Mouse (Mus musculus) ES-E14 (cell line): ENCODE results near the gene Ccl12. TPM values are rescaled to one million over a fixed set of nuclear protein-coding genes. Genes with fewer than 3 reads are reported as not detected.

ENCODE experiments used
- DNase-seq: peaks from one replicate; pipeline ENCODE4 v3.0.0-alpha.2; 2013; ENCODE audit warnings: low read depth, low spot score
- H3K27ac ChIP-seq: 2 replicates; pipeline ENCODE4 v1.5.1; 2012; ENCODE audit warnings: low read depth, mild to moderate bottlenecking, low read length, moderate library complexity, mixed read lengths; ENCODE audit not compliant: poor library complexity, insufficient read depth, severe bottlenecking
- H3K36me3 ChIP-seq: 2 replicates; pipeline ENCODE4 v1.6.1; 2012; ENCODE audit warnings: mild to moderate bottlenecking, low read length, moderate library complexity, mixed read lengths; ENCODE audit not compliant: control insufficient read depth, poor library complexity, insufficient read depth, severe bottlenecking
- H3K4me1 ChIP-seq, 2 experiments: fragments of 150-350 bp in 1 of 2; sonication (generic) in 1 of 2; 2 replicates each; pipeline ENCODE4 v1.6.1; 2012; ENCODE audit warnings: low read length in 2 of 2, mild to moderate bottlenecking in 1 of 2, mixed read lengths in 1 of 2; ENCODE audit not compliant: control insufficient read depth in 2 of 2, insufficient read depth in 2 of 2, poor library complexity in 1 of 2
- H3K4me3 ChIP-seq, 2 experiments: fragments of 150-350 bp in 1 of 2; sonication (generic) in 1 of 2; 2 replicates each; pipeline ENCODE4 v1.5.1; 2012; ENCODE audit warnings: low read length in 2 of 2, low read depth in 1 of 2, mild to moderate bottlenecking in 1 of 2, mixed read lengths in 1 of 2; ENCODE audit not compliant: insufficient read depth in 1 of 2, poor library complexity in 1 of 2, severe bottlenecking in 1 of 2
- H3K9ac ChIP-seq: 2 replicates; pipeline ENCODE4 v1.6.1; 2012; ENCODE audit warnings: low read depth, mild to moderate bottlenecking, low read length, mixed read lengths; ENCODE audit not compliant: poor library complexity, insufficient read depth, severe bottlenecking
- H3K9me3 ChIP-seq: fragments of 150-350 bp; sonication (generic); 2 replicates; pipeline ENCODE4 v1.6.1; 2012; ENCODE audit warnings: low read depth, mild to moderate bottlenecking, low read length; ENCODE audit not compliant: control insufficient read depth, insufficient read depth
- CHD2 ChIP-seq: IDR thresholded peaks from 2 replicates; pipeline ENCODE4 v1.6.1; 2014; ENCODE audit warnings: mild to moderate bottlenecking, low read depth, low read length, inconsistent platforms
- HCFC1 ChIP-seq: IDR thresholded peaks from 2 replicates; pipeline ENCODE4 v1.6.1; 2012; ENCODE audit warnings: low read length, inconsistent platforms, borderline replicate concordance; ENCODE audit not compliant: insufficient read depth
- MAFK ChIP-seq: IDR thresholded peaks from 2 replicates; pipeline ENCODE4 v1.6.1; 2014; ENCODE audit warnings: mild to moderate bottlenecking, low read depth, low read length, inconsistent platforms; ENCODE audit not compliant: insufficient read depth
- ZC3H11A ChIP-seq: IDR thresholded peaks from 2 replicates; pipeline ENCODE4 v1.6.1; 2012; ENCODE audit warnings: low read depth, mild to moderate bottlenecking, inconsistent platforms, low read length, borderline replicate concordance
- ZNF384 ChIP-seq: IDR thresholded peaks from 2 replicates; pipeline ENCODE4 v1.6.1; 2012; ENCODE audit warnings: low read depth, low read length, inconsistent platforms
- in situ Hi-C, 2 experiments: fragments of 600-800 bp; cut with MboI; formaldehyde crosslinking; loops; one replicate each; pipeline ENCODE4 v1.15.1; 2025; ENCODE audit warnings: low sequenced_read_pairs in 2 of 2, inconsistent platforms in 1 of 2; ENCODE audit not compliant: unreplicated experiment in 2 of 2
- total RNA-seq: library from RNA; depleted of rRNA; stranded (reverse); fragments of 300-350 nt; gene quantifications from 2 replicates; pipeline ENCODE4 v1.2.3, GENCODE M21; 2012; rRNA removed

The Ccl12 gene
- total RNA-seq: not detected in 2 replicates

DNA sequence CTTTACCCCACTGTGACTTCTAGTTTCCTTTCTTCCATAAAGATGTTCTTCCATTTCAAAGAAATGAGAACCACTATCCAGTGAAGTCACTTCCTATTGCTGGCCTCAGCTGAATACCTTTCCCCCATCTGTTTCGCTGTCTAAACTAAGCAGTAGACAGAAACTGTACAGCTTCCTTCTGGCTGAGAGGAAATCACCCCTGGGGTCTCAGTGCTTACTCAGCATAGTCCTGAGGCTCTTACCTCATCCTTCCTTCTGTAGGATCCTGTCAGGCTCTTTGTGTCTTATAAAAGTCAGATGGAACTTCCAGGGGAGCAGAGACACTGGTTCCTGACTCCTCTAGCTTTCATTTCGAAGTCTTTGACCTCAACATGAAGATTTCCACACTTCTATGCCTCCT, at the start of gene Ccl12:
Gene Ccl12 (plus strand): TSS at position 317 of the 400 bp plus-strand sequence.
- Histone ChIP-seq H3K4me1 (no peaks in the 10 kb centered on the region), H3K9ac (no peak within 1 kb of the TSS), H3K4me3 (no peak within 1 kb of the TSS), H3K36me3 (no peaks in the 10 kb centered on the region), H3K27ac (no peak within 1 kb of the TSS), H3K9me3 (no peaks in the 10 kb centered on the region)
- TF ChIP-seq ZNF384 (no peak), CHD2 (no peak), MAFK (no peak), HCFC1 (no peak), ZC3H11A (no peak)
- in situ Hi-C loops: no loop called here
- DNase-seq: no peak

DNA sequence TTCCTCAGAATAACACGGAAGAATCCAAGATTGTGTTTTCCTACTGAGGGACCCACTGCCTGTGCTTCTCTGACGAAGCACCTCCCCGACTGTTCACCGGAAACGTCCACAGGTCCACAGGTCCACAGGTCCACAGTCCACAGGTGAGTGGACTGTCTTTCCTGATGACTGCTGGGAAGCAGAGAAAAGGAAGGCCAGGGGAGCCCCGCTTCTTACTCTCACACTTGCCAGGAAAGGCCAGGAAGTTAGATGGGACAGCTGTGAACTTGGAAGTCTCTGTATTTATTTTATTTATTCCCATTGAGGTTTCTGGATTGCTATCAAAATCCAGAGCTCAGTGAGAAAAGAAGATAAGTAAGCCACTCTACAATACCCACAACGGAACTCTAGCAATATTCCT, 47.8 kb upstream of the Ccl12 start:
- H3K9me3 ChIP-seq: no peaks in the 10 kb centered on the region
- DNase-seq: no peak
- TF ChIP-seq ZNF384: no peak
- no peak for TF ChIP-seq MAFK
- in situ Hi-C loops: no loop called here
- H3K9ac ChIP-seq: no peak overlapping the region
- no peak overlapping the region for H3K4me3 ChIP-seq
- H3K27ac ChIP-seq: no peak overlapping the region
- H3K4me1 ChIP-seq: no peaks in the 10 kb centered on the region
- no peaks in the 10 kb centered on the region for H3K36me3 ChIP-seq

GRCm38 (mm10) chr11:82057646-82058045, 44.0 kb upstream of the Ccl12 start, which contains the start of gene Ccl11:
Gene Ccl11, plus strand, starts transcription at chr11:82057823.
- in situ Hi-C loops: no loop called here
- Histone ChIP-seq H3K4me3 (no peak within 1 kb of the TSS), H3K27ac (no peak within 1 kb of the TSS), H3K4me1 (no peaks in the 10 kb centered on the region), H3K9ac (no peak within 1 kb of the TSS), H3K9me3 (no peaks in the 10 kb centered on the region), H3K36me3 (no peaks in the 10 kb centered on the region)
- DNase-seq: no peak
- no peak for TF ChIP-seq ZC3H11A
- TF ChIP-seq CHD2: no peak
- no peak for TF ChIP-seq HCFC1
- no peak for TF ChIP-seq ZNF384
- no peak for TF ChIP-seq MAFK

GRCm38 (mm10) chr11:82062226-82062625, 39.4 kb upstream of the Ccl12 start:
- DNase-seq: no peak
- TF ChIP-seq HCFC1: no peak
- no peak for TF ChIP-seq MAFK
- no peak for TF ChIP-seq ZC3H11A
- no peak overlapping the region for H3K9ac ChIP-seq
- no peak overlapping the region for H3K27ac ChIP-seq
- H3K9me3 ChIP-seq: no peaks in the 10 kb centered on the region
- no peak overlapping the region for H3K4me3 ChIP-seq
- in situ Hi-C loops: no loop called here
- no peaks in the 10 kb centered on the region for H3K4me1 ChIP-seq
- no peaks in the 10 kb centered on the region for H3K36me3 ChIP-seq

DNA sequence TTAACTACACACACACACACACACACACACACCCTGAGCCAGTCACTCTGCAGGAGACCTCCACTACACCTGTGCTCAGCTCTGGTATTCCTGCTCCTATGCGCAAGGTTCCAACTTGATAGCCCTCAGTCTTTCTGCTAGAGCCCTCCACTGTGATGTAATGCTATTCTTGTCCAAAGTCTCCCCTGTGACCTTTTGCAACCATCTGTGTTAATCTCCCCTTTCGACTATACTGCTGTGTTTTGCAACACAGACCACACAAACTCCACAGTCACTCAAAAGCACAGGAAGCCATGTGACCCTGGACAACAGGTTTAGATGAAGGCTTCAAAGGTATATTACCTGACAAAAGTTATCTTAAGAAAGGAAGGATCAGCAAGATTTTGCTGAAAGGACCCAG, 38.2 kb upstream of the Ccl12 start:
- Histone ChIP-seq H3K27ac (no peak overlapping the region), H3K9me3 (no peaks in the 10 kb centered on the region), H3K4me3 (no peak overlapping the region), H3K4me1 (no peaks in the 10 kb centered on the region), H3K36me3 (no peaks in the 10 kb centered on the region), H3K9ac (no peak overlapping the region)
- no peak for TF ChIP-seq MAFK
- no peak for TF ChIP-seq ZNF384
- TF ChIP-seq ZC3H11A: no peak
- TF ChIP-seq CHD2: no peak
- TF ChIP-seq HCFC1: no peak
- DNase-seq: no peak
- in situ Hi-C loops: no loop called here
